Mouse (Mus musculus): ENCODE measurements around the gene Epn2. TPM values are rescaled to one million over a fixed set of nuclear protein-coding genes. Genes with fewer than 3 reads are reported as not detected.

Gene Epn2
- polyA plus RNA-seq, 1 experiment, result 9.3 TPM

DNA sequence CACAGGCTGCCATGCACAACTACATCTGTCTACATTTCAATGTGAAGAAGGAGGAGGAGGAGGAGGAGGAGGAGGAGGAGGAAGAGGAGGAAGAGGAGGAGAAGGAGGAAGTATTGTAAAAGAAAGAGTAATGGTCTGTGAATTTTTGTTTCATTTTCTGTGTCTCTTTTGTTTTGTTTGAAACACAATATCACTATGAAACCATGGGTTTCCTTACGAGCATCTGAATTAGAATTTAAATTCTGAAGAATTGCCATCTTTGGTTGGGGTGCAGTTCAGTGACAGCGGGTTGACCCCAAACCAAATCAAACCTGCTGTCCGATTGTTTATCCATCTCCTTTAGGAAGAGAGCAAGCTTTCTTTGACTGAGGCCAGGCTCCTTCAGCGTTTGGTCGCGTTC is 39.9 kb upstream of the Epn2 start:
- 21% methylated on average over 6 of the region's 6 CpGs for WGBS
- Histone ChIP-seq H3K36me3 (ENCODE audit: control insufficient read depth, insufficient read depth, low read length) (no peaks in the 10 kb centered on the region), H3K27me3 (ENCODE audit: control insufficient read depth, insufficient read depth, low read length) (peaks cover 8% of the 10 kb centered on the region), H3K27ac (ENCODE audit: insufficient read depth, low read length) (peak overlapping the region; percentile 18; the same call in 1 of the 2 replicates), H3K4me3 (ENCODE audit: extremely low read depth, insufficient read depth, insufficient read length) (no peak overlapping the region), H3K4me1 (ENCODE audit: control insufficient read depth, insufficient read depth, insufficient read length) (no peaks in the 10 kb centered on the region)
- no peak for DNase-seq (ENCODE audit: low read depth in 1 of 2, low spot score in 2 of 2)
- TF ChIP-seq POLR2A (IDR thresholded peaks at IDR 0.05; ENCODE audit: low read depth, low read length) (no peak), CTCF (IDR thresholded peaks at IDR 0.05; ENCODE audit: extremely low read depth, insufficient read depth, insufficient read length, insufficient replicate concordance) (no peak)

DNA sequence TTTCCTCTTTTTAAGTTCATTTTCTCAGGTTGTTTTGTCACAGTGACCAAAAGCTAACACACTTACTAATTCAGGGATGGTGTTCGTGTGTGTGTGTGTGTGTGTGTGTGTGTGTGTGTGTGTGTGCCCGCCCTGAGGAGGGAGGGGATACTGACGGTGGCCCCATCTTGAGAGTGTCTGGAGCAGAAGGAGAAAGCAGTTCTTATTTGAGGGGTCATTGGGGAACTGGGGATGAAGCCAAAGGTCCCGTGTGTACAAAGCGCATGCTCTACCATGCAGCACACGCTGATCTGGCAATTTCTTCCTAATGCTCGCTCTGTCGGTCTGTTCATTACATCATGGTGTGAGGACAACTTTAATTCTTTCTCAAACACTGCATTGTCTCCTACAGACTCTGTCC is 39.1 kb upstream of the Epn2 start:
- peaks cover 7% of the 10 kb centered on the region for H3K27me3 ChIP-seq (ENCODE audit: control insufficient read depth, insufficient read depth, low read length)
- H3K27ac ChIP-seq (ENCODE audit: insufficient read depth, low read length), result peak overlapping the region; percentile 25; the same call in 1 of the 2 replicates
- TF ChIP-seq CTCF (IDR thresholded peaks at IDR 0.05; ENCODE audit: extremely low read depth, insufficient read depth, insufficient read length, insufficient replicate concordance) (no peak), POLR2A (IDR thresholded peaks at IDR 0.05; ENCODE audit: low read depth, low read length) (no peak)
- DNase-seq (ENCODE audit: low read depth in 1 of 2, low spot score in 2 of 2), result no peak
- no peaks in the 10 kb centered on the region for H3K36me3 ChIP-seq (ENCODE audit: control insufficient read depth, insufficient read depth, low read length)
- H3K4me3 ChIP-seq (ENCODE audit: extremely low read depth, insufficient read depth, insufficient read length), result no peak overlapping the region
- no peaks in the 10 kb centered on the region for H3K4me1 ChIP-seq (ENCODE audit: control insufficient read depth, insufficient read depth, insufficient read length)
- WGBS, result 78% methylated on average over 8 of the region's 8 CpGs

DNA sequence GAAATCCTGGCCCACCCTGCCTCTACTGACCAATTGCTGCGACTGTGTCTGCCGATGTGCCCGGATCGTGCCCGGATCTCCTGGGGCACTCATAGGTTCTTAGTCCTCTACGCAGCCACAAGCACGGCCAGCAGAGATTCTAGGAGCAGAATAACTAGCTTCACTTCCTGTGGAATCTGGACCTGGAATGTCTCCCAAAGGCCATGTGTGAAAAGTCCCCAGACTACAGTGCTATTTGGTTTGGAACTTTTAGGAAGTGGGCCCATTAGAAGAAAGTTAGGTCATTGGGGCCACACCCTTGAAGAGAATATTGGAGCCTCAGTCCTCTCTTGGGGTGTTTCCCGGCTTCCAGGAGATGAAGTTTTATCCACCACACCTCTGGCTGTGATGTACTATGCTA is 38.6 kb upstream of the Epn2 start:
- TF ChIP-seq CTCF (IDR thresholded peaks at IDR 0.05; ENCODE audit: extremely low read depth, insufficient read depth, insufficient read length, insufficient replicate concordance), result no peak
- no peak for TF ChIP-seq POLR2A (IDR thresholded peaks at IDR 0.05; ENCODE audit: low read depth, low read length)
- Histone ChIP-seq H3K27ac (ENCODE audit: insufficient read depth, low read length) (peak overlapping the region; percentile 61; the same call in 1 of the 2 replicates), H3K4me3 (ENCODE audit: extremely low read depth, insufficient read depth, insufficient read length) (no peak overlapping the region), H3K4me1 (ENCODE audit: control insufficient read depth, insufficient read depth, insufficient read length) (no peaks in the 10 kb centered on the region), H3K36me3 (ENCODE audit: control insufficient read depth, insufficient read depth, low read length) (no peaks in the 10 kb centered on the region), H3K27me3 (ENCODE audit: control insufficient read depth, insufficient read depth, low read length) (peaks cover 7% of the 10 kb centered on the region)
- no peak for DNase-seq (ENCODE audit: low read depth in 1 of 2, low spot score in 2 of 2)
- WGBS, result 79% methylated on average over 8 of the region's 8 CpGs

DNA sequence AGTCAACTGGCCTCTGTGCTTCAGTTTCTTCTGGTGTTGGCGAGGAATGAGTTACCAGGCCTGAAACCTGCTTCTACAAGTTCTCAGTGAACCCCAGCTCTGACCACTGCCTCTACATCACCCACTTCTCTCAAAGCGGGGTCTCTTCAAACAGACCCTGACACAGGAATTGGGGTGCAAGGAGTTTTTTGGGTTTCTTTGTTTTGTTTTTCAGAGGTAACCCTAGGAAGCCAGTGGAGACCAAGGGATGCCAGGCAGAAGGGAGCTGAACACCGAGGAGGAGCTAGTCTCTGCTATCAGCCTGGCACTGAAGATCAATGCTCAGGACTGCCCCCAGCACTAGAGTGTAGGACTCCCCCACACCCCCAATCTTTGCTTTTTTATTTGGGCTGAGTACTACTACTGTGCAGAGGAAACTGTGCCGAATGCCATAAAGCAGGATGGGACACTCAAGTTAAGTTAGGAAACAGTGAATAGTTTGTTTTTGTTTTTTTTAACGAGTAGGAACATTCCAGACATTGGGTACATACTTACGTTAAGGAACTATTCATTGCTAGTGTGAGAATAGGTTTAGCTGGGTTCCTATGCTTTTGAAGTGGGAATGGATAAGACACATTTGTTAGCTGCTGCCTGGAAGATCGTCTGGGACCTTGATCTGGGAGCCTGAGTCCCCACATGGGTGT is 37.9 kb upstream of the Epn2 start:
- H3K4me1 ChIP-seq (ENCODE audit: control insufficient read depth, insufficient read depth, insufficient read length), result no peaks in the 10 kb centered on the region
- TF ChIP-seq POLR2A (IDR thresholded peaks at IDR 0.05; ENCODE audit: low read depth, low read length) (no peak), CTCF (IDR thresholded peaks at IDR 0.05; ENCODE audit: extremely low read depth, insufficient read depth, insufficient read length, insufficient replicate concordance) (no peak)
- H3K4me3 ChIP-seq (ENCODE audit: extremely low read depth, insufficient read depth, insufficient read length), result no peak overlapping the region
- no peak for DNase-seq (ENCODE audit: low read depth in 1 of 2, low spot score in 2 of 2)
- WGBS, result 66% methylated on average over 7 of the region's 7 CpGs
- H3K27me3 ChIP-seq (ENCODE audit: control insufficient read depth, insufficient read depth, low read length), result peaks cover 7% of the 10 kb centered on the region
- H3K36me3 ChIP-seq (ENCODE audit: control insufficient read depth, insufficient read depth, low read length), result no peaks in the 10 kb centered on the region
- H3K27ac ChIP-seq (ENCODE audit: insufficient read depth, low read length), result peak overlapping the region; percentile 61; the same call in 1 of the 2 replicates

DNA sequence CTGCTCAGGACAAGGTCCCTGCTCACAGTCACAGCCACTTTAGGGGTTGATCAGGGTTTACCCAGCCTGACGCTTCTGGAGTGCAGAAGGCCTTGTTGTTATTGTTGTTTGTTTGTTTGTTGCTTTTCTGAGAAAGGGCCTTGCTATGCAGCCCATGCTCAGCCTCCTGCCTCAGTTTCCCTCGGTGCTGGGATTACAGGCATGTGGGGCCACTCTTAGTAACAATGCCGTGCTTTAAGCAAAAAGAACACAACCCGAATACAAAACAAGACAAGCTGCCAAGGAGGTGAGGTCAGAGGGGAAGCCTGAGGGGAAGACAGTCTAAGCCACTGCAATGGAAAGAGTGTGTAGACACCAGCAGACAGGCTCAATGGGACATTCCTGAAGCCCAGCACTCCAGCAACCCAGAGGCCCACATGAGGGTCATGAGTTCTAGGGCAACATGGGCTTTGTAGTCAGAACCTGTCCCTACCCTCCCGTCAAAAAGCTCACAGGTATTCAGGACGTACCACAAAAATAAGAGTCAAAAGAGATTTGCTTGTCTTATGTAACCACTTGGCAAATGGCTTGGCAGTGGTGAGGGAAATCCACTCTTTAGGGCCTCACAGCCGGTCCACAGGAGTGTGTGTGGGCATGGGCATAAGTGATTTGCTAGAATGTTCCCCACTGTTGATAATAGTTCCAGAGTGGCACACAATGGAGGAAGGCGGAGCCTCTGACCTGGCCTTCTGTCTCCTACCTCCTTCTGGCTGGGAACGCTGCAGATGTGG is 37.2 kb upstream of the Epn2 start:
- Histone ChIP-seq H3K4me1 (ENCODE audit: control insufficient read depth, insufficient read depth, insufficient read length) (no peaks in the 10 kb centered on the region), H3K27ac (ENCODE audit: insufficient read depth, low read length) (peak overlapping the region; percentile 40), H3K36me3 (ENCODE audit: control insufficient read depth, insufficient read depth, low read length) (no peaks in the 10 kb centered on the region), H3K27me3 (ENCODE audit: control insufficient read depth, insufficient read depth, low read length) (peaks cover 8% of the 10 kb centered on the region), H3K4me3 (ENCODE audit: extremely low read depth, insufficient read depth, insufficient read length) (no peak overlapping the region)
- DNase-seq (ENCODE audit: low read depth in 1 of 2, low spot score in 2 of 2), result no peak
- 55% methylated on average over 9 of the region's 9 CpGs for WGBS
- TF ChIP-seq CTCF (IDR thresholded peaks at IDR 0.05; ENCODE audit: extremely low read depth, insufficient read depth, insufficient read length, insufficient replicate concordance) (no peak), POLR2A (IDR thresholded peaks at IDR 0.05; ENCODE audit: low read depth, low read length) (no peak)

DNA sequence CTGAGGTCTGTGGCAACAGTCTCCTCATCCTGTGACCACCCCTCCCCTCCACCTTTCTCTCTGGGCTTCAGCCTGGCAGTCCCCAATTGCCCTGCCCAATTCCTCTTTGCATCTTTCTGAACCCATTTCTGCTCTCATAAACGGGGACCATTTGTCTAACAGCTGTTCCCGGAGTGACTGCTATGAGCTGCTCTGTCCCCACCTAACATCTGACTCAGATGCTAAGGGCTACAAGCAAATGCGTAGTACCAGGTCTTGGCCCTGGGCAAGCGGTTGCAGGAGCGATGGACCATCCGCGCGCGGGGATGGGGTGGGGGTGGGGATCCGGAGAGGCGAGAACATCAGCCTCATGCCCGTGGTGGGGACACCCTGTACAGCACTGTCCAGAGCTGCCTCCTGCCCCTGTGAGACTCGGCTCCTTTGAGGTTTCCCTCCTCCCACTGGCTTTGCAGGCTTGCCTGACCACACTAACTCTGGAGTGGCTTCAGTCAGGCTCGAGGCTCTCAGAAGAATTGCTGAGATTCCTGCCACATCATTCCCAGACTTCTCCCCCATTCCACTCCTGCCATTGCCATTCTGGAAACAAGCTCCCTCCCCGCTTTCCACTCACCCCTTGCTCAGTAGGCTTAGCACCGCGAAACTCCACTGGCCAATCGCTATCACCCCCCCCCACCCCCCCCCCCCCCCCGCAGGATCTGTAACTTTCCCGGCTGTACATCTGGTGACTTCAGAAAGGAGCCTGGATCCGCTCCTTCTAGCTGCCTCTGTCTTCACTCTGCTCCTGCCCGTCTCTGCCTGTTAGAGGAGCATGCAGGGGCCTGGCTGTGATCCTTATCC is 36.4 kb upstream of the Epn2 start:
- TF ChIP-seq POLR2A (IDR thresholded peaks at IDR 0.05; ENCODE audit: low read depth, low read length) (no peak), CTCF (IDR thresholded peaks at IDR 0.05; ENCODE audit: extremely low read depth, insufficient read depth, insufficient read length, insufficient replicate concordance) (no peak)
- peak overlapping the region; percentile 40 for H3K27ac ChIP-seq (ENCODE audit: insufficient read depth, low read length)
- no peak for DNase-seq (ENCODE audit: low read depth in 1 of 2, low spot score in 2 of 2)

More for the DNA sequence above, 36.4 kb upstream of the Epn2 start:
- Histone ChIP-seq H3K4me1 (ENCODE audit: control insufficient read depth, insufficient read depth, insufficient read length) (no peaks in the 10 kb centered on the region), H3K4me3 (ENCODE audit: extremely low read depth, insufficient read depth, insufficient read length) (no peak overlapping the region), H3K27me3 (ENCODE audit: control insufficient read depth, insufficient read depth, low read length) (peaks cover 9% of the 10 kb centered on the region), H3K36me3 (ENCODE audit: control insufficient read depth, insufficient read depth, low read length) (no peaks in the 10 kb centered on the region)
- 25% methylated on average over 19 of the region's 22 CpGs for WGBS
